Mouse (Mus musculus) CD8-positive naive resting alpha-beta T cell, adult 2 months (primary cell): ENCODE measurements around the gene Tff3.

Experiments
- DNase-seq, 2 experiments: peaks; one replicate each; pipeline ENCODE4 v3.0.0; 2022; ENCODE audit warnings: low read depth in 2 of 2, low spot score in 2 of 2

Tff3 gene

GRCm38 (mm10) chr17:31078581-31078980 is 50.9 kb downstream of the Tff3 start:
- no peak for DNase-seq

- peak; percentile 67 to 70 for DNase-seq
These were observed 51.9 kb downstream of the Tff3 start for GRCm38 (mm10) chr17:31077561-31077960.

DNA sequence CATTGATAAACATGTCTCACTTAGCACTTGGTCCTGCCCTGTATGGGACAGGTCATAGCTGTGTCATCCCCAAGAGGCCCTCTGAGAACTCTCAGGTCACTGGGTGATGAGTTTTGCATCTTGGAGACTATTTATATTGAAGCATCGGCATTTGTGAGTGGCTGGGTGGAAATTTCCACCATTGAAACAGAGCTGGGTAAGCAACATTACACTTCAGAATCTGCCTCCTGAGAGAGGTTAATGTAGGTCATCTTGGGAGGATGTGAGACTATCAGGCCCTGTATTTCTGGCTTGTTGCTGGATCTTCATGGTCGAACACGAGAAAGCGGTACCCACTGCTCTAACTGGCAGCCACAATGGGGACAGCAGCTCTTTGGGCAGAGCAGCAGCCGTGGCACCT is 54.0 kb downstream of the Tff3 start:
- DNase-seq = no peak
